24 mouse cellular contexts compared by ENCODE assay signal in genomic region chr5:32172188-32172587, GRCm38 (mm10). TPM values are rescaled to one million over a fixed set of nuclear protein-coding genes. Genes with fewer than 3 reads are reported as not detected.
DNase-seq lines count a peak whose midpoint lies in the region; ATAC-seq and TF ChIP-seq lines count a peak whose summit lies in the region.
"Had no signal": no experiment of that assay in that cellular context is flagged by ENCODE, and none has a peak within 500 bp of the region (broad histone marks: within the 10 kb centered on the region; RNA-seq: fewer than 3 reads in every experiment).

No protein-coding gene starts in this region.

- no peak overlapping the region for H3K4me3 ChIP-seq in midbrain, embryonic 11.5 days (ENCODE audit: low read depth, low read length)
- no peak overlapping the region for H3K4me3 ChIP-seq in midbrain, embryonic 10.5 days
- H3K4me3 ChIP-seq in myocyte: no peak overlapping the region
- H3K4me3 ChIP-seq in forebrain, postnatal 0 days (ENCODE audit: low read depth, low read length): no peak overlapping the region
- H3K4me3 ChIP-seq in forebrain, embryonic 12.5 days (replicated peaks): no peak overlapping the region
- H3K4me3 ChIP-seq: embryonic facial prominence, embryonic 12.5 days; embryonic facial prominence, embryonic 15.5 days; forebrain, embryonic 13.5 days; gastrocnemius, adult 2 months; hindbrain, embryonic 12.5 days; hindbrain, embryonic 15.5 days had no signal

- H3K9ac ChIP-seq in midbrain, embryonic 11.5 days (ENCODE audit: low read length): no peak overlapping the region
- H3K9ac ChIP-seq in forebrain, postnatal 0 days: no peak overlapping the region
- no peak overlapping the region for H3K9ac ChIP-seq in forebrain, embryonic 12.5 days
- H3K9ac ChIP-seq: embryonic facial prominence, embryonic 12.5 days; embryonic facial prominence, embryonic 15.5 days; forebrain, embryonic 13.5 days; hindbrain, embryonic 12.5 days; hindbrain, embryonic 15.5 days had no signal

- H3K9me3 ChIP-seq in midbrain, embryonic 11.5 days (ENCODE audit: control insufficient read depth, low read length): no peaks in the 10 kb centered on the region
- H3K9me3 ChIP-seq in midbrain, embryonic 10.5 days (replicated peaks): no peaks in the 10 kb centered on the region
- no peaks in the 10 kb centered on the region for H3K9me3 ChIP-seq in forebrain, postnatal 0 days (ENCODE audit: low read length)
- no peaks in the 10 kb centered on the region for H3K9me3 ChIP-seq in forebrain, embryonic 12.5 days
- H3K9me3 ChIP-seq: embryonic facial prominence, embryonic 12.5 days; embryonic facial prominence, embryonic 15.5 days; forebrain, embryonic 13.5 days; hindbrain, embryonic 12.5 days; hindbrain, embryonic 15.5 days had no signal

- DNase-seq in midbrain, embryonic 11.5 days (ENCODE audit: low spot score, missing footprints): peak; percentile 35
- DNase-seq in midbrain, embryonic 10.5 days (ENCODE audit: low spot score): no peak
- DNase-seq in gonadal fat pad, adult 2 months (ENCODE audit: low read depth): peak; percentile 85
- DNase-seq in forebrain, postnatal 0 days: no peak
- DNase-seq: adrenal gland, postnatal 10 days; adrenal gland, postnatal 36 days; B cell, adult 2 months; cerebellum, adult 2 months; cerebellum, adult 9-11 months; cerebellum, postnatal 25 days; gastrocnemius, adult 2 months; gastrocnemius, postnatal 14 days; heart, adult 11 months had no signal

- TF ChIP-seq POLR2A in myocyte (IDR thresholded peaks at IDR 0.05; ENCODE audit: insufficient read length, low read depth): no peak

- no peaks in the 10 kb centered on the region for H3K36me3 ChIP-seq in midbrain, embryonic 11.5 days (ENCODE audit: control insufficient read depth, insufficient read depth, low read length)
- H3K36me3 ChIP-seq in midbrain, embryonic 10.5 days: no peaks in the 10 kb centered on the region
- no peaks in the 10 kb centered on the region for H3K36me3 ChIP-seq in myocyte (ENCODE audit: control insufficient read depth, insufficient read depth)
- no peaks in the 10 kb centered on the region for H3K36me3 ChIP-seq in forebrain, postnatal 0 days (ENCODE audit: insufficient read depth)
- H3K36me3 ChIP-seq in forebrain, embryonic 12.5 days (replicated peaks): no peaks in the 10 kb centered on the region
- H3K36me3 ChIP-seq: embryonic facial prominence, embryonic 12.5 days; embryonic facial prominence, embryonic 15.5 days; hindbrain, embryonic 12.5 days; hindbrain, embryonic 15.5 days had no signal

- ATAC-seq in midbrain, embryonic 11.5 days (ENCODE audit: low FRiP score): no peak
- ATAC-seq in activated CD4-positive, CD25-positive, alpha-beta regulatory T cell, adult 4 months: no peak
- ATAC-seq in forebrain, postnatal 0 days: no peak
- ATAC-seq in forebrain, embryonic 12.5 days (ENCODE audit: low FRiP score): no peak
- ATAC-seq: CD4-positive, CD25-positive, alpha-beta regulatory T cell, adult 4 months; forebrain, embryonic 13.5 days; forebrain, embryonic 16.5 days had no signal

- no peaks in the 10 kb centered on the region for H3K79me2 ChIP-seq in myocyte (ENCODE audit: control insufficient read depth, insufficient read depth)

- TF ChIP-seq CTCF in forebrain, postnatal 0 days (IDR thresholded peaks at IDR 0.05; ENCODE audit: low read depth): no peak

- WGBS in midbrain, embryonic 11.5 days: 73% methylated on average over 2 of the region's 2 CpGs
- WGBS in midbrain, embryonic 10.5 days: 79% methylated on average over 2 of the region's 2 CpGs
- 88% methylated on average over 2 of the region's 2 CpGs for WGBS in forebrain, postnatal 0 days
- WGBS in forebrain, embryonic 12.5 days: 81% methylated on average over 2 of the region's 2 CpGs

- no peaks in the 10 kb centered on the region for H3K4me1 ChIP-seq in midbrain, embryonic 11.5 days (ENCODE audit: control insufficient read depth, insufficient read depth, low read length)
- H3K4me1 ChIP-seq in midbrain, embryonic 10.5 days: peaks cover 9% of the 10 kb centered on the region
- no peaks in the 10 kb centered on the region for H3K4me1 ChIP-seq in forebrain, postnatal 0 days (ENCODE audit: insufficient read depth)
- H3K4me1 ChIP-seq in forebrain, embryonic 12.5 days: no peaks in the 10 kb centered on the region
- H3K4me1 ChIP-seq: embryonic facial prominence, embryonic 12.5 days; embryonic facial prominence, embryonic 15.5 days; forebrain, embryonic 13.5 days; hindbrain, embryonic 12.5 days; hindbrain, embryonic 15.5 days had no signal

- no peak overlapping the region for H3K27ac ChIP-seq in midbrain, embryonic 11.5 days (ENCODE audit: low read depth, low read length)
- H3K27ac ChIP-seq in midbrain, embryonic 10.5 days (replicated peaks): no peak overlapping the region
- H3K27ac ChIP-seq in forebrain, postnatal 0 days (ENCODE audit: low read depth, low read length): no peak overlapping the region
- no peak overlapping the region for H3K27ac ChIP-seq in forebrain, embryonic 12.5 days
- H3K27ac ChIP-seq: embryonic facial prominence, embryonic 12.5 days; embryonic facial prominence, embryonic 15.5 days; forebrain, embryonic 13.5 days; gastrocnemius, adult 2 months; hindbrain, embryonic 12.5 days; hindbrain, embryonic 15.5 days had no signal

- H3ac ChIP-seq in myocyte (ENCODE audit: control insufficient read depth, insufficient read length): no peak overlapping the region

- no peak overlapping the region for H3K4me2 ChIP-seq in midbrain, embryonic 11.5 days
- H3K4me2 ChIP-seq in myocyte (ENCODE audit: low read depth): no peak overlapping the region
- H3K4me2 ChIP-seq in forebrain, postnatal 0 days (ENCODE audit: low read depth): no peak overlapping the region
- H3K4me2 ChIP-seq in forebrain, embryonic 12.5 days: no peak overlapping the region
- H3K4me2 ChIP-seq: embryonic facial prominence, embryonic 12.5 days; embryonic facial prominence, embryonic 15.5 days; forebrain, embryonic 13.5 days; heart, embryonic 11.5 days; hindbrain, embryonic 12.5 days; hindbrain, embryonic 15.5 days had no signal

- no peaks in the 10 kb centered on the region for H3K27me3 ChIP-seq in midbrain, embryonic 11.5 days (ENCODE audit: control insufficient read depth, insufficient read depth, low read length)
- H3K27me3 ChIP-seq in midbrain, embryonic 10.5 days (ENCODE audit: low read depth, poor library complexity, severe bottlenecking): no peaks in the 10 kb centered on the region
- H3K27me3 ChIP-seq in myocyte (ENCODE audit: control insufficient read depth, insufficient read depth, insufficient read length): no peaks in the 10 kb centered on the region
- no peaks in the 10 kb centered on the region for H3K27me3 ChIP-seq in forebrain, postnatal 0 days (ENCODE audit: insufficient read depth, low read length)
- H3K27me3 ChIP-seq in forebrain, embryonic 12.5 days: no peaks in the 10 kb centered on the region
- H3K27me3 ChIP-seq: embryonic facial prominence, embryonic 12.5 days; embryonic facial prominence, embryonic 15.5 days; forebrain, embryonic 13.5 days; hindbrain, embryonic 12.5 days; hindbrain, embryonic 15.5 days had no signal

TF ChIP-seq in myocyte, 11 proteins besides CTCF, POLR2A, EP300 and RAD21:
- TF ChIP-seq MYOD1 (IDR thresholded peaks at IDR 0.05; ENCODE audit: control insufficient read depth in 1 of 3, insufficient read length in 2 of 3, low read depth in 2 of 3): peak in 2 of 3 experiments; percentile 38 to 87
- TF ChIP-seq MYOG (IDR thresholded peaks at IDR 0.05; ENCODE audit: control insufficient read depth in 1 of 3, insufficient read depth in 1 of 3, insufficient read length in 2 of 3, low read depth in 2 of 3): peak in 1 of 3 experiments; percentile 46
- TF ChIP-seq REST (IDR thresholded peaks at IDR 0.05; ENCODE audit: insufficient read depth, insufficient read length): no peak
- no peak for TF ChIP-seq E2F4 (IDR thresholded peaks at IDR 0.05; ENCODE audit: insufficient read depth)

RNA-seq across cellular contexts. Expression of gene Fosl2, which starts 36.6 kb away (rescaled TPM):
- 0.52 and 0.57 TPM in 2 replicates for polyA plus RNA-seq in midbrain, embryonic 11.5 days (2014; fragmentation: Nextera tagmentation; extraction: Ambion mirVana)
- polyA plus RNA-seq in midbrain, embryonic 10.5 days (2016; fragmentation: Nextera tagmentation; extraction: Ambion mirVana): 0.40 and 0.41 TPM in 2 replicates
- 18.8 and 19.6 TPM in 2 replicates for polyA plus RNA-seq in gonadal fat pad, adult 2 months (2012; rRNA removed)
- 30.9 TPM for polyA plus RNA-seq in myocyte (2012; fragmentation: generic; extraction: Trizol)
- polyA plus RNA-seq in activated CD4-positive, CD25-positive, alpha-beta regulatory T cell, adult 4 months (2017; shearing (Covaris generic)): 1 to 10 TPM in 1 of 2 experiments, under 1 TPM in 1; 0.66 to 1.2 TPM
- 20.8 and 21.9 TPM in 2 replicates for total RNA-seq in forebrain, postnatal 0 days (2014; rRNA removed)
- polyA plus RNA-seq in forebrain, postnatal 0 days (2015; fragmentation: Nextera tagmentation; extraction: Ambion mirVana): 3.0 and 4.0 TPM in 2 replicates
- 0.92 and 0.96 TPM in 2 replicates for polyA plus RNA-seq in forebrain, embryonic 12.5 days (2016; fragmentation: Nextera tagmentation; extraction: Ambion mirVana)

Comparison
In these comparisons a context has a peak if more than half of its experiments do, and no peak if none do; other contexts are left out.
1. DNase-seq: peak in midbrain, embryonic 11.5 days (single experiment) and gonadal fat pad, adult 2 months (single experiment); none in midbrain, embryonic 10.5 days (single experiment) and forebrain, postnatal 0 days (single experiment).